Mouse (Mus musculus) liver, postnatal 0 days (tissue): ENCODE measurements at regions not wholly inside any gene's neighbourhood (a gene's known extent, or its start where the extent isn't known, plus 50 kb on each side); places are given as distances from the start of the nearest gene placed in this dataset.
"Not testable (repeated sequence)": the region's sequence is repeated elsewhere in the genome, so short reads cannot be mapped to it uniquely, and the experiment has no call there.

Experiments used
- ATAC-seq: fragments of 200-750 bp; cut with Nextera tagmentation; 2 replicates; pipeline ENCODE4 v1.8.0; 2017; ENCODE audit warnings: mild to moderate bottlenecking, moderate library complexity
- DNase-seq: peaks from one replicate; pipeline ENCODE4 v3.0.0-alpha.2; 2016
- H3K27ac ChIP-seq: fragments of 300-500 bp; sonication (generic); 2 replicates; pipeline ENCODE4 v1.5.1; 2014; ENCODE audit warnings: antibody characterized with exemption, moderate library complexity, mild to moderate bottlenecking, low read depth
- H3K27me3 ChIP-seq: fragments of 300-500 bp; sonication (generic); 2 replicates; pipeline ENCODE4 v1.6.1; 2014; ENCODE audit warnings: low read length, control low read depth, mixed read lengths; ENCODE audit not compliant: insufficient read depth
- H3K36me3 ChIP-seq: fragments of 300-500 bp; sonication (generic); replicated peaks from 2 replicates; pipeline ENCODE4 v1.6.1; 2014; ENCODE audit warnings: mild to moderate bottlenecking, control low read depth, low read length, moderate library complexity, mixed read lengths; ENCODE audit not compliant: insufficient read depth
- H3K4me1 ChIP-seq: fragments of 300-500 bp; sonication (generic); 2 replicates; pipeline ENCODE4 v1.6.1; 2014; ENCODE audit warnings: antibody characterized with exemption, mild to moderate bottlenecking, control low read depth; ENCODE audit not compliant: insufficient read depth
- H3K4me2 ChIP-seq: fragments of 300-500 bp; sonication (generic); 2 replicates; pipeline ENCODE4 v1.6.1; 2014; ENCODE audit warnings: low read depth, mild to moderate bottlenecking, low read length, moderate library complexity, mixed read lengths
- H3K4me3 ChIP-seq: fragments of 300-500 bp; sonication (generic); 2 replicates; pipeline ENCODE4 v1.5.1; 2014; ENCODE audit warnings: low read depth, low read length
- H3K9ac ChIP-seq: fragments of 300-500 bp; sonication (generic); replicated peaks from 2 replicates; pipeline ENCODE4 v1.6.1; 2014; ENCODE audit warnings: mild to moderate bottlenecking, moderate library complexity
- H3K9me3 ChIP-seq: fragments of 300-500 bp; sonication (generic); 2 replicates; pipeline ENCODE4 v1.6.1; 2016; ENCODE audit warnings: mild to moderate bottlenecking, control low read depth, low read length, mixed read lengths
- CTCF ChIP-seq: sonication (generic); IDR thresholded peaks from 2 replicates; pipeline ENCODE4 v1.5.1; 2016; ENCODE audit warnings: antibody characterized with exemption, low read depth
- EP300 ChIP-seq: IDR thresholded peaks from 2 replicates; pipeline ENCODE4 v1.6.1; 2016; ENCODE audit warnings: antibody characterized with exemption, low read depth, mild to moderate bottlenecking
- WGBS: fragments of 180-500 bp; shearing (Covaris S2); extraction: QIAGEN DNeasy Blood & Tissue Kit; methylation state at CpG from one replicate; pipeline ENCODE4 v1.1.7; 2014; ENCODE audit not compliant: insufficient replicate concordance; 5-methylcytosine and 5-hydroxymethylcytosine counted together

DNA sequence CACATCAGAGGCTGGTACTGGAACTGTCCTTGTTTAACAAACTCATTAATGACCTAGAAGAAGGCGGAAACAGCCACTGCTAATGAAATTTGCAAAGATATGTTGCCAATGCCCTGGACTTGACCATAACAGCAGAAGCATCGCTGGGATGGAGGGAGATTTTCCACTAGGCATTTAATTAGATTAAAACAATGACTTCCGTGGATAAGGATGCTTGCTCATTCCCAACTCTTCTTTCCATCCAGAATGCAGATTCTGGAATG is 77.6 kb upstream of the Fam78b start:
- no peaks in the 10 kb centered on the region for H3K4me1 ChIP-seq
- no peak overlapping the region for H3K9ac ChIP-seq
- H3K4me2 ChIP-seq = no peak overlapping the region
- TF ChIP-seq EP300 = no peak
- TF ChIP-seq CTCF = no peak
- no peaks in the 10 kb centered on the region for H3K27me3 ChIP-seq
- H3K36me3 ChIP-seq = no peaks in the 10 kb centered on the region
- H3K9me3 ChIP-seq = no peaks in the 10 kb centered on the region
- no peak overlapping the region for H3K27ac ChIP-seq
- H3K4me3 ChIP-seq = no peak overlapping the region
- 66% methylated on average over 3 of the region's 3 CpGs for WGBS
- no peak for DNase-seq
- no peak for ATAC-seq

DNA sequence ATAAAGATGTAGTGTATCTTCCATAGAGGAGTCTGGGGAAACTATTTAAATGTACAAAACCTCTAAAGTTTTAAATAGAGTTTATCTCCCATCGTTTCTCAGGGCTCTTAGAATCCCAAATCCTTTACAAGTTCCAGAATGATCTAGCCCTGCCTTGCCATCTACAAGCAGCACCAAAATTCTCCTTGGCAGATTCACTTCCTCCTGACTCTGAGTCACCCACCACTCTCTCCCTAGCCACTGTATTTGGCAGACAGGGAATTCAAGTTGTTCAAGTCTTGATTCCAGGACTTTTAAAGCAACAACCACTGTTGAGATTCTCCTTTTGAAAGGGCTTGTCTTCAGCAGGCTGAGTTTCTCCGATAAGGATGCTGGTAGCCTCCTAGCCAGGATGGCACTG is 77.1 kb upstream of the Fam78b start:
- H3K9ac ChIP-seq = no peak overlapping the region
- DNase-seq (no peak), ATAC-seq (no peak)
- no peak overlapping the region for H3K4me3 ChIP-seq
- no peaks in the 10 kb centered on the region for H3K36me3 ChIP-seq
- H3K9me3 ChIP-seq = no peaks in the 10 kb centered on the region
- no peaks in the 10 kb centered on the region for H3K27me3 ChIP-seq
- H3K27ac ChIP-seq = no peak overlapping the region
- TF ChIP-seq CTCF = no peak
- no peak for TF ChIP-seq EP300
- no peaks in the 10 kb centered on the region for H3K4me1 ChIP-seq
- WGBS = 71% methylated on average over 2 of the region's 2 CpGs
- no peak overlapping the region for H3K4me2 ChIP-seq

DNA sequence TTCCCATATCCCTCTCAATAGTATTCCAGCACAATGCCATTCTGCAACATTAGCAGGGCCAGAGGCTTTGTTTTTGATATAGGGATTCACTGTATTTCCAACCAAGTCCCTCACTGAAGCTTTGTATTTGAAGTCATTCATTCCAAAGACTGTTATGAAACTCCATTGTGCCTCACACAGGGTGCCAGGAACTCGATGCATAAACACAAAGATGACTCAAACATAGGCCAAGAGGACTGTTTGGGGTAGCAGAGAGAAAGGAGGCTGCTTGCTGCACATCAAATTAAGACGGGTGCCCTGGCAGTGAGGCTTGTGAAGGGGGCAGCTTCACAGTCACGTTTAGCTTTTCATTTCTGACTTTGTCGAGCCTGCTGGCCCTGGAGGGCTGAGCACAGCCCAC is 75.1 kb upstream of the Fam78b start:
- no peaks in the 10 kb centered on the region for H3K9me3 ChIP-seq
- no peak overlapping the region for H3K4me2 ChIP-seq
- no peak overlapping the region for H3K27ac ChIP-seq
- 44% methylated on average over 4 of the region's 4 CpGs for WGBS
- H3K4me1 ChIP-seq = no peaks in the 10 kb centered on the region
- H3K9ac ChIP-seq = no peak overlapping the region
- no peaks in the 10 kb centered on the region for H3K36me3 ChIP-seq
- no peaks in the 10 kb centered on the region for H3K27me3 ChIP-seq
- no peak for DNase-seq
- TF ChIP-seq CTCF = no peak
- no peak for TF ChIP-seq EP300
- H3K4me3 ChIP-seq = no peak overlapping the region
- ATAC-seq = no peak

DNA sequence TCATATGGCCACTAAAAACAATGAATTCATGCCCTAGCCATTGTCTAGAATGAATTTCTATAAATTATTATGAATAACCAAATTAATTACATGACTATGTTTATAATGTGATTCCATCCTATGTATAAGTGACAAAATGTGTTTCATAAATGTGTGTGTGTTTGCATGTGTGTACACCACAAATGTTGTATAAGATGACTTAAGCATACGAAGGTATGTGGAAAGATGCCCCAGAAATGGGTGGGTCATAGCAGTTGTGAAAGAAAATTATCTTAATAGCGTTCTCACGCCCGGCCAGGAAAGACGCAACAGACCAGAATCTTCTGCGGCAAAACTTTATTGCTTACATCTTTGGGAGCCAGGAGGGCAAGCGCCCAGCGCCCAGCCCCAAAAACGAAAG is 61.5 kb upstream of the Fam78b start:
- H3K9ac ChIP-seq, H3K27me3 ChIP-seq, DNase-seq, H3K4me1 ChIP-seq, H3K4me3 ChIP-seq, H3K36me3 ChIP-seq, H3K9me3 ChIP-seq, H3K4me2 ChIP-seq, ATAC-seq, H3K27ac ChIP-seq: not testable (repeated sequence)
- WGBS = 61% methylated on average over 9 of the region's 9 CpGs

DNA sequence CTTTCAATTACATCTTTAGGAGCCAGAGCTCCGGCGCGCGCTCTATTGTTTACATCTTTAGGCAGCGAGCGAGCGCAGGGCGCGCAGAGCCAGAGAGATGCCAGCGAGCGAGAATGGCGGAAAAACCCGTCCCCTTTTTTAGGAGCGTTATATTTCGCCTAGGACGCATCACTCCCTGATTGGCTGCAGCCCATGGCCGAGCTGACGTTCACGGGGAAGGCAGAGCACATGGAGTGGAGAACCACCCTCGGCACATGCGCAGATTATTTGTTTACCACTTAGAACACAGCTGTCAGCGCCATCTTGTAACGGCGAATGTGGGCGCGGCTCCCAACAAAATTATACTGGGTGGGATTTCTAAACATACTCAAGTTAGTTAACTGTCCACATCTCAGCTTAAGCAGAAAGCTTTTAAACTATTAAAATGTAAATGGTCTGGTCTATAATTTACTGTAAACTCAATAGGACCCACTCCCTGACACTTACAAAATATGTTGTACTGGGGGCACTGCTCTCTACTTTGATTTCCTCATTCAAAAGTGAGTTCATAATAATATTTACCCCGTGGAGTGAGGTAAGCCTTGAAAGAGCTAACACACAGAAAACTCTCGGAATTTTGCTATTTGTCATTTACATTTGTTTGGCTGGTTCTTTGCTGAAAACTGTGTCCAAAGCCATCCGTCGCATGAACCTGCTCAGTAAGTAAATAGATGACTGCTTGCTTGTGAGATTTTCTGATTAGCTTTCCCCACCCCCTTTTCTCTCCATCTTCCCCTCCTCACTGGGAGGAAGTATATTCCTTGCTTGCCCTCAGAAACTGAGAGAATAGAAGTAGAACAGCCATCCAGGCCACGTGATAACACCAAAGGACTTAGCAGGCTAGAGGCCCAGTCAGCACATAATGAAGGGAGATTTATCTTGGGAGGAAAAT is 60.8 kb upstream of the Fam78b start:
- H3K27ac ChIP-seq, H3K9me3 ChIP-seq, H3K9ac ChIP-seq, H3K4me1 ChIP-seq, H3K4me3 ChIP-seq, H3K4me2 ChIP-seq, ATAC-seq, H3K36me3 ChIP-seq, H3K27me3 ChIP-seq, DNase-seq: not testable (repeated sequence)
- WGBS = 60% methylated on average over 31 of the region's 31 CpGs

DNA sequence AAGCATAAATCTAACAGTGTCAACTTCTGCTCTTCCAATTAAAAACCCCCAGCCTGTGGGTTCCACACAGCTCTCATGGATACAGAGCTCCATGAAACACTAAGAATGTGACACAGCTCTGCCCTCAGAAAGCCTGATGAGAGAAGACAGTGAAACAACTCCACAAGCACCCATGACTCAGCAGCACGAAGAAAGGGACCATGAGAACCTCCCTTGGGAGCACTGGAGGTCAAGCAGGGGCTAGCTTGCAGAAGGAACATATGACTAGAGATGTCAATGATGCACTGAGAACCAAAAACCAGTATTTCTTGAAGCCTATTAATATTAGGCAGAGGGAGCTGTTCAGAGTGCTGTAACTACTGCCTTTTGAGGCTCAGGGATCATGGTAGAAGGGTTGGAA is 59.0 kb upstream of the Fam78b start:
- Histone ChIP-seq H3K36me3 (no peaks in the 10 kb centered on the region), H3K4me2 (no peak overlapping the region), H3K9me3 (no peaks in the 10 kb centered on the region), H3K27me3 (no peaks in the 10 kb centered on the region), H3K9ac (no peak overlapping the region), H3K4me3 (no peak overlapping the region), H3K4me1 (no peaks in the 10 kb centered on the region), H3K27ac (no peak overlapping the region)
- WGBS = 43% methylated on average over 1 of the region's 1 CpGs
- DNase-seq (no peak), ATAC-seq (no peak)
- no peak for TF ChIP-seq EP300
- TF ChIP-seq CTCF = no peak

DNA sequence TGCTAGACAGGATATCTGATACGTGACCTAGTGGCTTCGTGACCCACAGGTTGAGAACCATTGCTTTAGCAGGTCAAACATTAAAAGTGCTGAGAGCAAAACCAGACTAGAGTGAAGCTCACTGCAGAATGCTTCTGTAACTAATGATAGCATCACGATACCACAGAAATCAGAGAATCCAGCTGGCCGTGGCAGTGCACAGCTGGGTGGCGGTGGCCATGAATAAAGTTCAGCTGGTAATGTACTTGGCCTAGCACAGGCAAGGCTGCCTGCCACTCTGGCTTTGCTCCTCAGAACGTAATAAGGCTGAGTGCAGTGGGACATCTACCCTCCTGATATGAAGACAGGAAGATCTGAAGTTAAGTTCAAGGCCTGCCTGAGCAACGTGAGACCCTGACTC is 56.7 kb upstream of the Fam78b start:
- TF ChIP-seq CTCF = no peak
- TF ChIP-seq EP300 = no peak
- Histone ChIP-seq H3K4me3 (no peak overlapping the region), H3K36me3 (no peaks in the 10 kb centered on the region), H3K9ac (no peak overlapping the region), H3K4me2 (no peak overlapping the region), H3K4me1 (no peaks in the 10 kb centered on the region), H3K27ac (no peak overlapping the region), H3K27me3 (no peaks in the 10 kb centered on the region), H3K9me3 (no peaks in the 10 kb centered on the region)
- 70% methylated on average over 7 of the region's 7 CpGs for WGBS
- DNase-seq (no peak), ATAC-seq (no peak)
